Mouse (Mus musculus) T-helper 2 cell (primary cell): ENCODE results near the gene Plekhd1.

Source experiments
- in situ Hi-C: fragments of 300-600 bp; cut with MboI, MseI; formaldehyde crosslinking; loops from one replicate; pipeline ENCODE4 v1.15.1; 2025; ENCODE audit warnings: high pct_unique_total_duplicates

The Plekhd1 gene

DNA sequence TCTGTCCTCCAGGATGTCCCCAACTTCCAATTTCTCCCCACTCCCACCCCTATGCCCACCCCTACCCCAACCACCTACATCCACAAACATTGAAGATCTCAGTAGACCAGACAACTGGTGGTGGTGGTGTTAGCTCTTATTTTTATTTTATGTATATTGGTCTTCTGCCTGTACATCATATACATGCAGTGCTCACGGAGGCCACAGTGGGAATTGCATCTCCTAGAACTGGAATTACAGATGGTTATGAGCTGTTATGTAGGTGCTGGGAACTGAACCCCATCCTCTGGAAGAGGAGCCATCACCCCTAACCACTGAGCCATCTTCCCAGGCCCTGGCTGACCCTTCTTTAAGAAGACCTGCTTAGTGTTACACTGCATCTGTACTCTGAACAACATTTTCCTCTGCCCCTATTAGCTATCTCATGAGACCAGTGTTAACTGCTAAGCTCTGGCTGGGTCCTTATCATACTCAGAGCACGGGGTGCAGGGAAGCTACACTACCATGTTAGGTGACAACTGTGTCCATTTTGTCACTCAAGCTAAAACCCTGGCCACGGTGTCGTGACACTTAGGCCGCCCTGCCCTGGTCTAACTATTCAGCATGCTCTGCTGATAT, 6.2 kb downstream of the Plekhd1 start:
- in situ Hi-C loops = no loop called here

DNA sequence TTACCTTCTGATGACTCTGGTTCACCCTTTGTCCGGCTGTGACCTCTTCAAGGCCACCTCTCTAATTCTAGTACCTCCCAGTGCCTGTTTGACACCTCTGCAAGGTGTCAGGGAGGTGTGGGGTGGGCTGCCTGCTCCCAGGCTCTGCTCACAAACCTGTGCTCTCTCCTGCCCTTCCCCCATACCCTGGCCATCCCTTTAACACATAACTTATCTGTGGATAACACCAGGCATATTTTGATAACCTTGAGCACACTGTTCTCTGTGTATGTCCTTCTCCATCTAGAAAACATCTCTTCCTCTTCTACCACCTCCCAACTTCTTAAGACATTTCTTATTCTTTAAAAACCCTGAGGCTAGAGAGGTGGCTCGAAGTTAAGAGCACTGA, 6.7 kb downstream of the Plekhd1 start:
- in situ Hi-C loops = no loop called here

DNA sequence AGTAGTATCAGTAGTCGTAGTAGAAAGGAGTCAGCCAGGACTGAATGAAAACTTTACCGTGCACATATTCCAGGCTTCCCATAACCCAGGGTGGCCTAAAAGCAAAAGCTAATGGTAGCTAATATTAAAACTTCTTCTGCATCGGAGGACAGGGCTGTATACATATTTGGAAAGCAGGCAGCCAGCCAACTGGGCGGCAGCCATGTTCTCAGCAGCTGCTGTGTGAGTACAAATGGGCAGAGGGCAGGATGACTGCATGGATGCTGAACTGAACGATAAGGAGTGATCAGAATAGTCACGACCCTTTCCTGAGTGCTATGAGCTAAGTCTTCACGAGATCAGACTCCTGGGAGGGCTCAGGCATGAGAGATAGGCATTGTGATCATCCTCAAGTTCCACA, 8.9 kb downstream of the Plekhd1 start:
- in situ Hi-C loops = no loop called here

GRCm38 (mm10) chr12:80706208-80706914, 14.0 kb downstream of the Plekhd1 start:
- in situ Hi-C loops = loop anchor here (5.0 kb wide), 1 partner anchor 119 kb away; no protein-coding TSS in a partner anchor

- in situ Hi-C loops = loop anchor here (5.0 kb wide), 1 partner anchor 120 kb away; no protein-coding TSS in a partner anchor
Observed at GRCm38 (mm10) chr12:80706915-80707604, 14.7 kb downstream of the Plekhd1 start.

DNA sequence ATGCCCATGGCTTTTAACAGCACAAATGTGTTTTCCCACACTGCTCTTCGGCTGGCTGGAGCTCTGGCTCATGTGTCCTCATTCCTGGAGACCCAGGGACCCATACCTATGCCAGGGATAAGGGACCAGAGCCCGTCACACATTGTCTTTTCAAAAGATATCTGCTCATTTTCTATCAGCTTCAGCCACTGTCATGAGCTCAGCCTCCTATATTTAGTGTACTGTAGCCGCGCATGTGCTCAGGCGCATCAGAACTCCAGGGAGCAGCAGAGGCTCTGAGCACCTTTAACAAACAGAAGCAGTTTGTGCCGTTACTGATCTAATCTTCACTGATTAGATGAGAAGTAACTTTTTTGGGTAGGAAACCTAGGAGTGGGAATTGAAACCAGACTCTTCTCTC, 23.5 kb downstream of the Plekhd1 start:
- in situ Hi-C loops = no loop called here

DNA sequence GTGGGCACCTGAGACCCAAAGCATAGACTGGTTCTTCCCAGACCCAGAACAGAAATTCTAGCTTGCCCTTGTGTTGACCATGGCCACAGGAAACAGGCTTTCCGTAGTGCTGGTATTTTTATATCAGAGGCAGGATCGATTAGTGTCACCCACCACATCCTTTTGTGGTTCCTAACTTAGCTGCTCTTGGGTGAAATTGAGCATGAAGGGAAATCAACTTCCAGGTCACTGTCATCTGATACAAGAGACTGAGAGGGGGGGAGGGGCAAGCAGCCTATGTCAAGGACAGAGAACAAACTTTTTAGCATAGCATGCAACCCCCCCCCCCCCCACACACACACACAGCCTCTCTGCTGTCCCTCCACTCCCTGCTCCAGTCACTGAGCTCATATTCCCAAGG, 26.8 kb downstream of the Plekhd1 start:
- in situ Hi-C loops = no loop called here

GRCm38 (mm10) chr12:80720507-80720906, 28.1 kb downstream of the Plekhd1 start:
- in situ Hi-C loops = no loop called here

DNA sequence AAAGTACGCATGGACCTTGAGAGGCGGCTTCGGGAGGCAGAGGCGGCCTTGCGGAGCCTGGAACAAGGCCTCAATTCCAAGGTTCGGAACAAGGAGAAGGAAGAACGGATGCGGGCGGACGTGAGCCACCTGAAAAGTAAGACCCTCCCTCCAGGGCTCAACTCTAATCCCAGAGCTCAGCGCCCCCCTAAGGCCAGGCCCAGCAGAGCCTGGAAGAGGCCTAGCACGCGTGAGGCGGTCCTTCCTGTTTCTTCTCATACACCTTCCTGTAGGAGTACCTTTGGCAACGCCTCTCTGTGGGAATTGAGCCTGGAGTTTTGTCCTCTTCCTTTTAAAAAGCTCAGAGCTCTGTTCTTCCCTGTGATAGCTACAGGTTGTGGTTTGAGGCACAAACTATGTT, 29.1 kb downstream of the Plekhd1 start:
- in situ Hi-C loops = no loop called here

DNA sequence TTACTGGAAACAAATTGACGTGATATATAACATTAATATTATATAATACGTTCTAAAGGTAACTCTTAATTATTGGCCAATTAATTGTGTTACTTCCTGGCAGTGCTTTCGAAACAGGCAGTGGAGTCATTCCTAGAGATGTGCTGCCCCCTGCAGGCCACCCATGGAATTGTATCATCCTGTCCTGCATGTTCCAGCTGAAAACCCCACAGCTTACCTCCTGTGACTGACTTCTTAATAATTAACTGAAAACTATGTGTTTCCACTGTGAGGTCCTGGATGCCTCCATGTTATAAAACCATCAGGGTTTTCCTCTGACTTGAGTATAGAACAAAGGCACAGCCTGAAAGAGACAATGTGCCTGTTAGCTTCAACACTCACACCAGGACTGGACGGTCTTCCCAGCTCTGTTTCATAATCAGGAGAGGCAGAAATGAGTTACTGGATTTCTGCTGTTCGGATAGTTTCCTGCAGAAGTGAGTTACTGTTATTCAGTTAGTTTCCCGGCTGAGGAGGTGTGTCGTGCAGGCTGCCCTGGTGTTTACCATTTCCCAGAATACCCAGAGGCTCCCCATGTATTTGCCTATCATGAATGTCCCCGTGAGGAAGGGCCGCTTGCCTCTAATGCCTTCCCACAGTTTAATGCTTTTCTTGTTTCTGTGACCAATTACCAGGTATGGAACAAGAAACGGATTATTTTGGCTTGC, 32.6 kb downstream of the Plekhd1 start:
- in situ Hi-C loops = no loop called here

- in situ Hi-C loops = no loop called here
Observed at GRCm38 (mm10) chr12:80728207-80728606, 35.8 kb downstream of the Plekhd1 start.

DNA sequence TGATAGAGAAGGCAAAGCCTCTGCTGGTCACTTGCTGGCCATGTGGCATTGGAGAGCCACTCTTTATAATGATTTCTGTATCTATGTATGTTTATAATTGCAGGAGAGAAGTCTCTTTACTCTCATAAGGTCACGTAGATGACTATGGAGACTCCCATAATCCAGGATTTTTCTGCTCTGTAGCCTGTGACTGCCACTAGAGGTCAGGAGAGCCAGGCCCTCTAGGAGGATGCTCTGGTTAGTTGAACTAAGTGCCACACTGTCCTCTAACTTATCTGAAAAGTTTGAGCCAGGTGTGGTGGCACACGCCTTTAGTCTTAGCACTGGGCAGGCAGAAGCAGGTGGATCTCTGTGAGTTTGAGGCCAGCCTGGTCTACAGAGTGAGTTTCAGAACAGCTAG, 36.4 kb downstream of the Plekhd1 start:
- in situ Hi-C loops = no loop called here

GRCm38 (mm10) chr12:80729758-80730530, 37.6 kb downstream of the Plekhd1 start:
- in situ Hi-C loops = no loop called here

DNA sequence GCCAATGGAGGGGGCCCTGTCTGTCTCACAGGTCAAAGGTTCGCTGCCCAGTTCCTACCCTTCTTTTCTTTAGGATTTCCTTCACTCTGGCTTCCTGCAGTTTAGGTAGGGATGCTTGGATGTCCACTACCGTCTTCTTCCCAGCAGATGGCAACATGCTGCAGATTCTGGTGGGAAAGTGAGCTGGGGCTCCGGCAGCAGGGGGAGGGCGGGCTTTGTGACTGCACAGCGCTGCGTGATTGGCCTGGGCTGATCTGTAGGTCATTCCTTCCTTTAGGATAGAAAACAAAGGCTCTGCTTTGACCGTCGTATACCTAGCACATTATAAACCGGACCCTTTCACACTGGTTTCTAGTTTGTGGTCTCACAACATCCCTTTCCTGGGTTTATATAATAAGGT, 38.2 kb downstream of the Plekhd1 start:
- in situ Hi-C loops = no loop called here

DNA sequence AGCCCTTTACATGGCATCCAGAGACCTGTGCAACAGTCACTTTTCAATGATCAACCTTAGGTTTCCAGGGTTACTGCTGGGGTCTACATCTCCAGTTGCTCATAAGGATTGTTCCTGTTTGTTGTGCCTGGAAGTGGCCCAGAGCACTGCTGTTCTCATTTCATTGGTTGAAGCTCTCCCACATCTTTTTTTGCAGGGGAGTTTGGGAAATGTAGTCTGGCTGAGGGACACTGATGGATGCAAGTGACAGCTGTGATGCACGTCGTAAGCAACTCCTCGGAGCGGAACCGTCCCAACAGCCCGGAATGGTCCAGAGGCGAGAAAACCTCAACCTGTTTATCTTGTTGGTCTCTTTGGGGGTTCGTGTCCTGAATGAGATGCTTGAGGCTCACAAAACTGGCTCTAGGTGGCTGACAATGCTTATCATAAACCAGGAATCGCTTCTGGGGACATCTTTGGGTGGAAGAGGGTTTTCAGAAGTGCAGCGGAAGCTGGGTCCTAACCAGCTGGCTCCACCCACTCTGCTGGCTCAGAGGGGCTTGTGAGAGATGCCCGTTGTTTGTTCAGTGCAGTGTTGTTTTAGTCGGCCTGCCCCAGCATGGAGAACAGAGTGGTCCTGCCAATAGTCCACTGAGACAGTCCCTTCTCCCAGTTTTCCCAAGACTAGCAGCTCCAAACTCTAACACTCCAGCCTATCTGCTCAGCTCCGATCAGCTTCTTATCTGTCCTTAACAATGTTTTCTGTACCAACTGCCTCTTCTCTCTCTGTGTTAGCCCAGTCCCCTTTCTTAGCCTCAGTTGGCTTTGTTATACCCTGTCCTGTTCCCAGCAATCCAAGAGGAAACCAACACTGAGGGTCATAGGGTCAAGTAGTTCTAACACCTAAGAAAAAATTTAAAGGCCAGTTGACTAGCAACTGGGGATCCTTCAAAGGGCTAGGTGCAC, 42.4 kb downstream of the Plekhd1 start:
- in situ Hi-C loops = no loop called here

GRCm38 (mm10) chr12:80736464-80737282, 44.3 kb downstream of the Plekhd1 start:
- in situ Hi-C loops = no loop called here

DNA sequence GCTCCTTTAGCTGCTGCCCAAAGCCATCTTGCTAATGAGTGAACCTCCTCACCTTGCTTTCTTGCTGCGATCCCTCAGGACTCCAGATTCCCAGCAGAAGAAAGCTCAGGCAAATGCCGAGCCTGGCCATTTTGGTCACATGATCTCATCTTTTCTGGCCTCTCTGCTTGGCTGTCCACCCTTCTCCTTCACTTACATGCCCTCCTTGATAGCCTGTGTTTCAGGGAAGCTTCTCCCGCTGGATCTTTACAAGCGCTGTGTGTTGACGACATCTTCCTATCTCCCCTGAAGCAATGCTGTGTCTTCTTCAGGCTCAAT, 44.9 kb downstream of the Plekhd1 start:
- in situ Hi-C loops = no loop called here

DNA sequence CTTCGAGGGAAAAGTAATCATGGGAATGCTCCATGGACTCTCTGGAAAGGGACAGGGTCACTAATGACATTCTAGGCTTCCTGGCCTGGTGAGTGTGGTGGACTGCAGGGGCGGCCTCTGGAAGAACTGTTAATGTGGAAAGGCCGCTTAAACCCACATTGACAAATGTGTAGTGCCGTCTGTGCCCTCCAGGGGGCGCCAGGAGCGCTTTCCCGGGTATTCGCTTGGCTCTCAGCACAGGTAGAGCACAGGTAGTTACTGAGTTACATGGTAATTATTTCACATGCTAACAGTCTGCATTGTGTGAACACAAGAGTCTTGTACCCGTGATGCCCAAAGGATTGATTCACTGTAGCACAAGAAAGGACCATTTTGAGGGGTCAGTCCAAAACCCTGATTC, 47.1 kb downstream of the Plekhd1 start:
- in situ Hi-C loops = no loop called here

DNA sequence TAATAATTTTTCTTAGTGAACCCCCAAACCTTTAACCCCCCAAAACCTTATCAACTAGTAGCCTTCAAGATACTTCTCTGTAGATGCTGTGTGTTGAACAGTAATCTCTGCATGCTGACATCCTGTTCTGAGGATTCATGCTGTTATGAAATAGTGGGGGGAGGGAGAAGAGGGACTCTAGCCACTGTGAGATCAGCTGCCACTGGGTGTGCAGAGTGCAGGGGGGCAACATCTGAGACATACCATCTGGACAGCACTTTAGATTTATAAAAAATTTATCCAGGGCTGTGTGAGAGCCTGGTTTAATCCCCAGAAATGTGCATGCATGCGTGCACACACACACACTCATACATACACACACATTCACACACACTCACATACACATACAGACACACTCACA, 52.2 kb downstream of the Plekhd1 start:
- in situ Hi-C loops = no loop called here
